34 mouse cellular contexts compared by ENCODE assay signal in genomic region chr10:75482271-75482670, GRCm38 (mm10).
"Had no signal": no experiment of that assay in that cellular context is flagged by ENCODE, and none has a peak within 500 bp of the region (broad histone marks: within the 10 kb centered on the region; RNA-seq: fewer than 3 reads in every experiment).

No protein-coding gene starts in this region.

- H3K27ac ChIP-seq: heart, embryonic 13.5 days; heart, embryonic 15.5 days; hindbrain, embryonic 10.5 days; hindbrain, embryonic 12.5 days; hindbrain, embryonic 13.5 days; hindbrain, embryonic 14.5 days; hindbrain, embryonic 15.5 days; hindbrain, postnatal 0 days; intestine, embryonic 15.5 days; kidney, embryonic 15.5 days; kidney, postnatal 0 days; layer of hippocampus, adult 2 months; left cerebral cortex, adult 2 months had no signal

- H3K9ac ChIP-seq: heart, embryonic 12.5 days; heart, embryonic 13.5 days; heart, embryonic 15.5 days; hindbrain, embryonic 12.5 days; hindbrain, embryonic 13.5 days; hindbrain, embryonic 14.5 days; hindbrain, embryonic 15.5 days; intestine, embryonic 15.5 days; kidney, embryonic 15.5 days had no signal

- H3K36me3 ChIP-seq: heart, embryonic 12.5 days; heart, embryonic 13.5 days; heart, embryonic 15.5 days; hindbrain, embryonic 10.5 days; hindbrain, embryonic 12.5 days; hindbrain, embryonic 13.5 days; hindbrain, embryonic 15.5 days; intestine, embryonic 15.5 days; kidney, embryonic 15.5 days had no signal

- H3K4me1 ChIP-seq: hindbrain, embryonic 10.5 days; hindbrain, embryonic 12.5 days; hindbrain, embryonic 13.5 days; hindbrain, embryonic 15.5 days; intestine, embryonic 15.5 days had no signal

- H3K27me3 ChIP-seq: heart, embryonic 12.5 days; heart, embryonic 13.5 days; heart, embryonic 15.5 days; hindbrain, embryonic 12.5 days; hindbrain, embryonic 13.5 days; hindbrain, embryonic 15.5 days; intestine, embryonic 15.5 days; kidney, embryonic 15.5 days had no signal

- H3K9me3 ChIP-seq: heart, embryonic 12.5 days; heart, embryonic 13.5 days; heart, embryonic 15.5 days; hindbrain, embryonic 10.5 days; hindbrain, embryonic 12.5 days; hindbrain, embryonic 13.5 days; hindbrain, embryonic 15.5 days; intestine, embryonic 15.5 days; kidney, embryonic 15.5 days had no signal

- H3K4me3 ChIP-seq: heart, embryonic 12.5 days; heart, embryonic 13.5 days; heart, embryonic 15.5 days; hindbrain, embryonic 10.5 days; hindbrain, embryonic 12.5 days; hindbrain, embryonic 13.5 days; hindbrain, embryonic 15.5 days; intestine, embryonic 15.5 days; kidney, embryonic 15.5 days; layer of hippocampus, adult 2 months; left cerebral cortex, adult 2 months had no signal

- H3K4me2 ChIP-seq: heart, embryonic 11.5 days; heart, embryonic 12.5 days; heart, embryonic 13.5 days; heart, embryonic 15.5 days; hindbrain, embryonic 12.5 days; hindbrain, embryonic 13.5 days; hindbrain, embryonic 14.5 days; hindbrain, embryonic 15.5 days; intestine, embryonic 15.5 days; kidney, embryonic 15.5 days had no signal

- ATAC-seq: hindbrain, embryonic 16.5 days; hindbrain, postnatal 0 days; inflammation-experienced regulatory T-cells, adult 6 months; intestine, embryonic 15.5 days; intestine, embryonic 16.5 days; intestine, postnatal 0 days had no signal

- DNase-seq: heart, postnatal 10 days; heart, postnatal 36 days; heart, postnatal 4 days; kidney, adult 11 months; kidney, adult 18-20 months; kidney, adult 2 months; kidney, adult 8-10 months; kidney, adult 9 months; kidney, postnatal 10 days; kidney, postnatal 14 days; kidney, postnatal 25 days; kidney, postnatal 36 days; kidney, postnatal 4 days; layer of hippocampus, adult 9-11 months; layer of hippocampus, postnatal 36 days had no signal
